Mouse (Mus musculus): ENCODE measurements at regions not wholly inside any gene's neighbourhood (a gene's known extent, or its start where the extent isn't known, plus 50 kb on each side); places are given as distances from the start of the nearest gene placed in this dataset.

GRCm38 (mm10) chr10:8133451-8133952 is 177.5 kb upstream of the Tab2 start:
- TF ChIP-seq EP300 (optimal IDR thresholded peaks at IDR 0.05) (no peak), CTCF (IDR thresholded peaks at IDR 0.05; ENCODE audit: low read depth) (no peak)

All from stomach, postnatal 0 days (tissue).